Mouse (Mus musculus): ENCODE measurements around the gene Asb1. TPM values are rescaled to one million over a fixed set of nuclear protein-coding genes. Genes with fewer than 3 reads are reported as not detected.
A peak's percentile ranks its signal among the peaks of the same experiment; 100 is the strongest.

The Asb1 gene
- polyA plus RNA-seq, 1 experiment, result 15.9 TPM

DNA sequence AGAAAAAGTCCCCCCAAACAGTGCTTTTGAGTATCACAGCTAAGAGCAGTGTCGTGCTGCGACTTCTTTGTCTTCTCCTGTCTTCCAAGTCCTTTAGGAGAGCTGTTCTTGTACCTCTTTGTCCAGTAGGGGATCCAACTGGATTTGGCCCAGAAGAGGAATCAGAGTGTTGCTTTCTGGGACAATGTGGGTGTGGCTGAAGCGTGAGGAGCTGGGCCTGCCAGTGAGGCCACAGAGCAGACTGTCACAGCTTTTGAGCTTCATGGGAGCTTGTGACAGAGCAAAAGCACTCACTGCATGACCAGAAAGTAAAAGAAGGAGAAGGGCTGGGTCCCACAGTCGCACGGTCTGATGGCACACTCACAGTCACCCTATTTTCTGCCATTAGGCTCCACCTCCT, 7.5 kb upstream of the Asb1 start:
- Histone ChIP-seq H3K4me3 (ENCODE audit: extremely low read depth, insufficient read depth, insufficient read length) (no peak overlapping the region), H3K27ac (ENCODE audit: insufficient read depth, low read length) (no peak overlapping the region), H3K27me3 (ENCODE audit: control insufficient read depth, insufficient read depth, low read length) (no peaks in the 10 kb centered on the region), H3K4me1 (ENCODE audit: control insufficient read depth, insufficient read depth, insufficient read length) (no peaks in the 10 kb centered on the region), H3K36me3 (ENCODE audit: control insufficient read depth, insufficient read depth, low read length) (peaks cover 3% of the 10 kb centered on the region; the same call in 1 of the 2 replicates)
- TF ChIP-seq POLR2A (IDR thresholded peaks at IDR 0.05; ENCODE audit: low read depth, low read length) (no peak), CTCF (IDR thresholded peaks at IDR 0.05; ENCODE audit: extremely low read depth, insufficient read depth, insufficient read length, insufficient replicate concordance) (no peak)
- DNase-seq (ENCODE audit: low read depth in 1 of 2, low spot score in 2 of 2), result no peak
- 95% methylated on average over 5 of the region's 5 CpGs for WGBS

DNA sequence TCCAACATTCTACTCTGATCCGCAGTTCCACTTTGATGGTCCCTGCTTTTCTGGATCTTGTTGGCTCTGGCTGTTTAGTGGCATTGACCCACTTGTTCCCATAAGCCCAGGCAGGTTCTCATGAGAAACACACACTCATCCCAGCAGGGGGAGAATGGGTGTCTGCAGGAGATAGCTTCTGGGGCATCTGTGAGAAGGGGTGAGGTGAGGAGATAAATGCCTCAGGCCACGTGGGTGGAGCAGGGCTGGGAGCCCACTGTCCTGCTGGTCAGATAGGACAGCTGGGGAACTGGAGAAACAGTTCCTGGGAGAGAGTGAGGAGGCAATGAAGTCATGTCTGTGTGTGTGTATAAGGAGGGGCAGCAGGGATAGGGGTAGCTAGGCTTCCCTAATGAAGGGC, 6.9 kb upstream of the Asb1 start:
- no peak for TF ChIP-seq CTCF (IDR thresholded peaks at IDR 0.05; ENCODE audit: extremely low read depth, insufficient read depth, insufficient read length, insufficient replicate concordance)
- TF ChIP-seq POLR2A (IDR thresholded peaks at IDR 0.05; ENCODE audit: low read depth, low read length), result no peak
- 59% methylated on average over 2 of the region's 2 CpGs for WGBS
- peak overlapping the region; percentile 41; the same call in 1 of the 2 replicates for H3K27ac ChIP-seq (ENCODE audit: insufficient read depth, low read length)
- no peaks in the 10 kb centered on the region for H3K36me3 ChIP-seq (ENCODE audit: control insufficient read depth, insufficient read depth, low read length)
- no peak for DNase-seq (ENCODE audit: low read depth in 1 of 2, low spot score in 2 of 2)
- no peaks in the 10 kb centered on the region for H3K4me1 ChIP-seq (ENCODE audit: control insufficient read depth, insufficient read depth, insufficient read length)
- H3K27me3 ChIP-seq (ENCODE audit: control insufficient read depth, insufficient read depth, low read length), result no peaks in the 10 kb centered on the region
- no peak overlapping the region for H3K4me3 ChIP-seq (ENCODE audit: extremely low read depth, insufficient read depth, insufficient read length)

DNA sequence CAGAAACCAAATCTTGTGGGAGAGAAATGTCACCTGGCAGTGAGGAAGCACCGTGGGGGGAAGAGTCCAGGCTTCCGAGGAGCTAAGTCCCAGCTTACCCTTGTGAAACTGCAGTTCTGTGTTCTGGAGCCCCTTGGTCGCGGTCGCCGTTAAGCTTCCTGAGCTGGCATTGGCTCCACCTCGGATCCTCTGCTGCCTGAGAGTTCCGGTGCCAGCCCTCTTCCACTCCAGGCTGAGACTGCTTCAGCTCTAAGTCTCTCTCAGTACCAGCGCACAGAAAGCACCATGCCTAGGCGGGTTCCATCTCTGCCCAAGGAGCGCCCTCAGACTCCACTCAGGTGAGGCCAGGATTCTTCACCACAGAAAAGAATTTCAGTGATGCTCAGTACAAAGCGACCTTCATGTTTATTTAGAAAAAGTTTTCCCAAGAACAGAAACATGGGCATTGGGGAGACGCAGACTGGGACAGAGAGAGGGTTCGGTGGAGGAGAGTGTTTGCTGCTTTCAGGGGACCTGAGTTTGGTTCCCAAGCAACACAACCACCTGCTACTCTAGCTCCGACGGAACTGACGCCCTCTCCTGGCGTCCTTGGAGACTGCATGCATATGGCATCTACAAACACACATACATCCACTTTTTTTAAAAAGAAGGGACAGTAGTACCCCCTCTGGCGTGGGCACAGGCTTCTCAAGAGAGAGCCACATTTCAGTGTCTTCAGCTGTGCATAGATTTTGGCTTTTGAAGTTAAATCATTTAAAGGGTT, 6.2 kb upstream of the Asb1 start:
- 75% methylated on average over 19 of the region's 19 CpGs for WGBS
- H3K27ac ChIP-seq (ENCODE audit: insufficient read depth, low read length), result peak overlapping the region; percentile 41; the same call in 1 of the 2 replicates
- no peaks in the 10 kb centered on the region for H3K4me1 ChIP-seq (ENCODE audit: control insufficient read depth, insufficient read depth, insufficient read length)
- H3K36me3 ChIP-seq (ENCODE audit: control insufficient read depth, insufficient read depth, low read length), result no peaks in the 10 kb centered on the region
- no peak for DNase-seq (ENCODE audit: low read depth in 1 of 2, low spot score in 2 of 2)
- H3K27me3 ChIP-seq (ENCODE audit: control insufficient read depth, insufficient read depth, low read length), result no peaks in the 10 kb centered on the region
- H3K4me3 ChIP-seq (ENCODE audit: extremely low read depth, insufficient read depth, insufficient read length), result no peak overlapping the region
- TF ChIP-seq CTCF (IDR thresholded peaks at IDR 0.05; ENCODE audit: extremely low read depth, insufficient read depth, insufficient read length, insufficient replicate concordance) (no peak), POLR2A (IDR thresholded peaks at IDR 0.05; ENCODE audit: low read depth, low read length) (no peak)

DNA sequence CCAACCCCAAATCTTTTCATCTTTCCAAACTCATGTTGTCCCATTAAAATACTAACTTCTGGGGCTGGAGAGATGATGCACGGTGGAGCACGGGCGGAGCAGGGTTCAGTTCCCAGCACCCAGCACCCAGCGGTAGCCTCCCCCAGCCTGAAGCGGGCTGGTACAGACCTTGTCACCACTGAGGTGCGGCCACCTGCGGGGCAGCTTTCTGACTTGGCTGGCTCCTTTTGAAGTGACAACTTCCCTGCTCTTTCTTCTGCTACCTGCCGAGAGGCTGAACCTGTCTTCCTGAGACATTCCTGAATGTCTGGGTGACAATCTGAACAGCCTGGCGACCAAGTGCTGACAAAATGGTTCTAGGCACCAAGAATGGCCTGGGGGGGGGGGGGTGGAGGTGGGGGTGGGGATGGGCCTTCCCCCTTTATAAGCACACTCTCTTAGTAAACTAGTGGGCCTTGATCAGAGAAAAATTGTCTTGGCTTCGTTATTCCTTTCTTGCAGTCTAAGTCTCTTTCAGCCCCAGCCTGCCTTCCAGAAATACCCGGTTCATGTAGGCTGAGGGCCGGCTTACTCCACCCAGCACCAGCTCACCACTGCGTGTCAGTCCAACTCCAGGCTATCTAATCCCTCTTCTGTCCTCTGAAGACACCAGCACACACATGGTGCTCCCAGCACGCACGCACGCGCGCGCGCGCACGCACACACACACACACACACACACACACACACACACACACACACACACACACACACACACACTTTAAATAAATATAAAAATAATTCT, 2.4 kb upstream of the Asb1 start:
- 77% methylated on average over 22 of the region's 22 CpGs for WGBS
- Histone ChIP-seq H3K27ac (ENCODE audit: insufficient read depth, low read length) (no peak overlapping the region), H3K27me3 (ENCODE audit: control insufficient read depth, insufficient read depth, low read length) (no peaks in the 10 kb centered on the region), H3K4me1 (ENCODE audit: control insufficient read depth, insufficient read depth, insufficient read length) (peaks cover 4% of the 10 kb centered on the region; the same call in 1 of the 2 replicates), H3K36me3 (ENCODE audit: control insufficient read depth, insufficient read depth, low read length) (no peaks in the 10 kb centered on the region), H3K4me3 (ENCODE audit: extremely low read depth, insufficient read depth, insufficient read length) (no peak overlapping the region)
- no peak for DNase-seq (ENCODE audit: low read depth in 1 of 2, low spot score in 2 of 2)
- TF ChIP-seq CTCF (IDR thresholded peaks at IDR 0.05; ENCODE audit: extremely low read depth, insufficient read depth, insufficient read length, insufficient replicate concordance) (no peak), POLR2A (IDR thresholded peaks at IDR 0.05; ENCODE audit: low read depth, low read length) (no peak)

DNA sequence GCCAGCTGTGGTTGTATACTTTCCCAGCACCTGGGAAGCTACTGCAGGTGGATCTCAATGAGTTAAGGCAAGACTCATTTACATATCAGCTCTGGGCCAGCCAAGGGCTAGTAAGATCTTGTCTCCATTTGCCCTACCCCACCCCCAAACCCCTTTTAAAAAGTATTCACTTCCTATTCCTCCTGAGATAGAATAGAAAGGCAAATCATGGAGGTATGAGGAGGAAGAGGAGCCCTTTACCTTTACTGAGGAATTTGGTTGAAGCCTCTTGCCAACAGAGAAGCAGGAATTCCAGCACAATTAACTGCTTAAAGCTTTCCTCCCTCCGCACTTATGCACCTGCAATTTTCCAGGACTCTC, 1.8 kb upstream of the Asb1 start:
- Histone ChIP-seq H3K36me3 (ENCODE audit: control insufficient read depth, insufficient read depth, low read length) (no peaks in the 10 kb centered on the region), H3K27ac (ENCODE audit: insufficient read depth, low read length) (no peak overlapping the region), H3K27me3 (ENCODE audit: control insufficient read depth, insufficient read depth, low read length) (no peaks in the 10 kb centered on the region), H3K4me1 (ENCODE audit: control insufficient read depth, insufficient read depth, insufficient read length) (peaks cover 4% of the 10 kb centered on the region; the same call in 1 of the 2 replicates), H3K4me3 (ENCODE audit: extremely low read depth, insufficient read depth, insufficient read length) (no peak overlapping the region)
- TF ChIP-seq CTCF (IDR thresholded peaks at IDR 0.05; ENCODE audit: extremely low read depth, insufficient read depth, insufficient read length, insufficient replicate concordance), result no peak
- no peak for TF ChIP-seq POLR2A (IDR thresholded peaks at IDR 0.05; ENCODE audit: low read depth, low read length)
- DNase-seq (ENCODE audit: low read depth in 1 of 2, low spot score in 2 of 2), result no peak
- 82% methylated on average over 1 of the region's 1 CpGs for WGBS

DNA sequence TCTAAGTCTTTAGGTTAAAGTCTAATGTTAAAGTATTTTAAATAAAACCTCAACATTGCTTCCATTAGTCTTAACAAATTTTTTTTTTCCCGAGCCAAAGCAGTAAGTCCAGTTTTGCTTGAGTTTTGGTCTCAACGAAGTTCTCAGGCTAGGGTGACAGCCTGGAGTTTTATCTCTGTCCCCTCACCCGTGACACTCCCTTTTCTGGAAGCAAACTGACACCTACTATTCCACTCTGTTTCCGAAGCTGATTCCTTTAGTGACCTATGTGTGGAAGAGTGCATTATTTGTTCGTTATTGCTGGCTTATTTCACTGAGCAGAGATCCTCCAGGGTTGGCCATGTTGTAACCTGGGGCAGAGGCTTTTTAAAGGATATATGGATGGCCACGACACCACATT, 1.1 kb upstream of the Asb1 start:
- Histone ChIP-seq H3K36me3 (ENCODE audit: control insufficient read depth, insufficient read depth, low read length) (no peaks in the 10 kb centered on the region; the same call in 1 of the 2 replicates), H3K27ac (ENCODE audit: insufficient read depth, low read length) (no peak overlapping the region; the same call in 1 of the 2 replicates), H3K4me1 (ENCODE audit: control insufficient read depth, insufficient read depth, insufficient read length) (peaks cover 4% of the 10 kb centered on the region; the same call in 1 of the 2 replicates), H3K4me3 (ENCODE audit: extremely low read depth, insufficient read depth, insufficient read length) (no peak overlapping the region), H3K27me3 (ENCODE audit: control insufficient read depth, insufficient read depth, low read length) (no peaks in the 10 kb centered on the region)
- TF ChIP-seq POLR2A (IDR thresholded peaks at IDR 0.05; ENCODE audit: low read depth, low read length) (no peak), CTCF (IDR thresholded peaks at IDR 0.05; ENCODE audit: extremely low read depth, insufficient read depth, insufficient read length, insufficient replicate concordance) (no peak)
- DNase-seq (ENCODE audit: low read depth in 1 of 2, low spot score in 2 of 2), result no peak
- 43% methylated on average over 6 of the region's 6 CpGs for WGBS
